Mouse (Mus musculus) ES-E14 (cell line): ENCODE measurements around the gene Gm11099. TPM values are rescaled to one million over a fixed set of nuclear protein-coding genes. Genes with fewer than 3 reads are reported as not detected.

ENCODE experiments used
- DNase-seq: peaks from one replicate; pipeline ENCODE4 v3.0.0-alpha.2; 2013; ENCODE audit warnings: low read depth, low spot score
- H3K27ac ChIP-seq: 2 replicates; pipeline ENCODE4 v1.5.1; 2012; ENCODE audit warnings: low read depth, mild to moderate bottlenecking, low read length, moderate library complexity, mixed read lengths; ENCODE audit not compliant: poor library complexity, insufficient read depth, severe bottlenecking
- H3K36me3 ChIP-seq: 2 replicates; pipeline ENCODE4 v1.6.1; 2012; ENCODE audit warnings: mild to moderate bottlenecking, low read length, moderate library complexity, mixed read lengths; ENCODE audit not compliant: control insufficient read depth, poor library complexity, insufficient read depth, severe bottlenecking
- H3K4me1 ChIP-seq, 2 experiments: fragments of 150-350 bp in 1 of 2; sonication (generic) in 1 of 2; 2 replicates each; pipeline ENCODE4 v1.6.1; 2012; ENCODE audit warnings: low read length in 2 of 2, mild to moderate bottlenecking in 1 of 2, mixed read lengths in 1 of 2; ENCODE audit not compliant: control insufficient read depth in 2 of 2, insufficient read depth in 2 of 2, poor library complexity in 1 of 2
- H3K4me3 ChIP-seq, 2 experiments: fragments of 150-350 bp in 1 of 2; sonication (generic) in 1 of 2; 2 replicates each; pipeline ENCODE4 v1.5.1; 2012; ENCODE audit warnings: low read length in 2 of 2, low read depth in 1 of 2, mild to moderate bottlenecking in 1 of 2, mixed read lengths in 1 of 2; ENCODE audit not compliant: insufficient read depth in 1 of 2, poor library complexity in 1 of 2, severe bottlenecking in 1 of 2
- H3K9ac ChIP-seq: 2 replicates; pipeline ENCODE4 v1.6.1; 2012; ENCODE audit warnings: low read depth, mild to moderate bottlenecking, low read length, mixed read lengths; ENCODE audit not compliant: poor library complexity, insufficient read depth, severe bottlenecking
- H3K9me3 ChIP-seq: fragments of 150-350 bp; sonication (generic); 2 replicates; pipeline ENCODE4 v1.6.1; 2012; ENCODE audit warnings: low read depth, mild to moderate bottlenecking, low read length; ENCODE audit not compliant: control insufficient read depth, insufficient read depth
- CHD2 ChIP-seq: IDR thresholded peaks from 2 replicates; pipeline ENCODE4 v1.6.1; 2014; ENCODE audit warnings: mild to moderate bottlenecking, low read depth, low read length, inconsistent platforms
- HCFC1 ChIP-seq: IDR thresholded peaks from 2 replicates; pipeline ENCODE4 v1.6.1; 2012; ENCODE audit warnings: low read length, inconsistent platforms, borderline replicate concordance; ENCODE audit not compliant: insufficient read depth
- MAFK ChIP-seq: IDR thresholded peaks from 2 replicates; pipeline ENCODE4 v1.6.1; 2014; ENCODE audit warnings: mild to moderate bottlenecking, low read depth, low read length, inconsistent platforms; ENCODE audit not compliant: insufficient read depth
- ZC3H11A ChIP-seq: IDR thresholded peaks from 2 replicates; pipeline ENCODE4 v1.6.1; 2012; ENCODE audit warnings: low read depth, mild to moderate bottlenecking, inconsistent platforms, low read length, borderline replicate concordance
- ZNF384 ChIP-seq: IDR thresholded peaks from 2 replicates; pipeline ENCODE4 v1.6.1; 2012; ENCODE audit warnings: low read depth, low read length, inconsistent platforms
- in situ Hi-C, 2 experiments: fragments of 600-800 bp; cut with MboI; formaldehyde crosslinking; loops; one replicate each; pipeline ENCODE4 v1.15.1; 2025; ENCODE audit warnings: low sequenced_read_pairs in 2 of 2, inconsistent platforms in 1 of 2; ENCODE audit not compliant: unreplicated experiment in 2 of 2
- total RNA-seq: library from RNA; depleted of rRNA; stranded (reverse); fragments of 300-350 nt; gene quantifications from 2 replicates; pipeline ENCODE4 v1.2.3, GENCODE M21; 2012

Gm11099 gene
- total RNA-seq, 1 experiment = not detected

DNA sequence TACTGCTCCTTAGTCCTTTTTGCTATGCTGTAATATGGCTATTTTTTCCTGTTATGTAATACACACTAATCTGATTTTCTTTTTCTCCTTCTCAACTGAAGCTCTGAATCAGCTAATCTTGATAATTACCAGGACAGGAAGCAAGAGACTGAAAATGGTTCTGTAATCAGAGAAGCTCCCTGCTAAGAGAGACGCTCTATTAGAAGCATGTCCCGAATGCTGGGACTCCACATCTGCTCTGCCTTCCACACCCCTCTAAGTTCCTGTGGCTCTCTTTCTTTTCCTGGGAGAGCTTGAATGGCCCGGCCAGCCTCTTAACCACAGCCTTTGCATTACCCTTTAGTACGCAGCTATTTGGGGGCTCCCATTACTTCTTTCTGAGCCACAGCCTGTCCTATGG, 45.8 kb downstream of the Gm11099 start:
- H3K27ac ChIP-seq = no peak overlapping the region
- H3K4me1 ChIP-seq = no peaks in the 10 kb centered on the region
- H3K36me3 ChIP-seq = no peaks in the 10 kb centered on the region
- in situ Hi-C loops = no loop called here
- DNase-seq = no peak
- no peak for TF ChIP-seq CHD2
- no peak for TF ChIP-seq HCFC1
- TF ChIP-seq ZNF384 = no peak
- no peak for TF ChIP-seq ZC3H11A
- TF ChIP-seq MAFK = no peak
- H3K4me3 ChIP-seq = no peak overlapping the region
- no peaks in the 10 kb centered on the region for H3K9me3 ChIP-seq
- no peak overlapping the region for H3K9ac ChIP-seq

DNA sequence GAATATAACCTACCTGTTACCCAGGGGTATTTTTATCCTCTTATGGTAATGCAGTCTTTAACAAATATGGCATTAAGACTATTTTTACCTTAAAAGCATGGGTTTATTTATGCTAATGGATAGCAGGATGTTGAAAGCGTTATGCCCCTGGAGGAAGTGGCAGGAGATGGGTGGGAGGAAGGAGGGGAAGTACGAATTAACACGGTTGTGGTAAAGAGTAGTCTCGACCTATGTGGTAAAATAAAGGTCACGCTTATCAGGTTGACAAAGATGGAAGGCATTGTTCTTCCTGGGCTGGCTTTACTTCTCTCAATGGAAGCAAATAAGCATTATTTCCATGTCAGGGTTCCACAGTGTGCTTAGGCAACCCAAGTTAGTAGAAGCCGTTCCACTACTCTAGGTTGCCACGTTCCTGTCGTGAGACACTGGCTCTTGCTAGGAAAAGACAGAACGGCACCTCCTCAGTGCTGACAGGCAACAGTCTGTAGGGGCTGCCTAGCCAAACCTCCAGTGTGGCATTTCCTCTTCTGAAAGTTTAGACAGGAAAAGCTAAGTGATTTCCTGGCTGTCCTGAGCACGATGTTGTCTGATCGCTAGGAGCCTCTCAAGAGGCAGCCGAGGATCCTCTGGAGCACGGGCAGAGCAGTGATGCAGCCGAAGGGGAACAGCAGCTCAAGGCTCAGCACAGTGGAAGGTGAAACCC, 47.7 kb downstream of the Gm11099 start:
- Histone ChIP-seq H3K4me3 (no peak overlapping the region), H3K4me1 (no peaks in the 10 kb centered on the region), H3K9ac (no peak overlapping the region), H3K27ac (no peak overlapping the region), H3K36me3 (no peaks in the 10 kb centered on the region), H3K9me3 (no peaks in the 10 kb centered on the region)
- no peak for TF ChIP-seq ZC3H11A
- TF ChIP-seq CHD2 = no peak
- no peak for TF ChIP-seq MAFK
- no peak for TF ChIP-seq HCFC1
- no peak for TF ChIP-seq ZNF384
- no peak for DNase-seq
- in situ Hi-C loops = no loop called here

DNA sequence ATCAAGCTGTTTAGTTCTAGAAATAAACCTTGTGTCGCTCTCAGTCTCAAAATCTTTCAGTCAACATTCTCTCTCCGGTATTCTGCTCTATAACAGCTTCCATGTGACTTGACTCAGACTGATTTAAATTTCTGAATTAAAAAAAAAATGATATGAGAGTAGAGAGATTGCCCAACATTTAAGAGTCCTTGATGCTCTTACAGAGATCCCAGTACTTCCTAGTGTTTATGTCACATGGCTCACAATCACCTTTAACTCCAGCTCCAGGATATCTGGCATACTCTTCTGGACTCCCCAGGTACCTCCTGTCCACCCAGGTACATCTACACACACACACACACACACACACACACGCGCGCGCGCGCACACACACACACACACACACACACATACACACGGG, 53.1 kb downstream of the Gm11099 start:
- Histone ChIP-seq H3K9ac (no peak overlapping the region), H3K9me3 (no peaks in the 10 kb centered on the region), H3K4me1 (no peaks in the 10 kb centered on the region), H3K4me3 (no peak overlapping the region), H3K27ac (no peak overlapping the region), H3K36me3 (no peaks in the 10 kb centered on the region)
- in situ Hi-C loops = no loop called here
- no peak for DNase-seq
- TF ChIP-seq ZC3H11A (no peak), HCFC1 (no peak), CHD2 (no peak), MAFK (no peak), ZNF384 (no peak)

DNA sequence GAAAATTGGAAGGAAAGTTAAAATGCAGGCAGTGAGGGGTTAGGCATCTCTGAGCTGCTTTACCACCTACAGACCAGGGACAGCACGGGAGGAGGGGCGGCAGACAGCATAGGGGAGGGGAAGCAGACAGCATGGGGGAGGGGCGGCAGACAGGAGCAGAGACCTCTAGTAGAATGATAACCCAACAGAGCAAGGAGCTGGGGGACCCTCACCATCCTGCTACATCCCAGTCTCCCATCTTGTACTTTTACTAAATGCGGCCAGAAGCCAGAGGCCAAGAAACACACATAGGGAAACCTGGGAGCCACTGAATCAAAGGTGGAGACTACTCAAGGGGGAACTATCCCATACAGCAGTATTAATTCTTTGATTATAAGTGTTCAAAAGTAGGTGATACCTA, 59.1 kb downstream of the Gm11099 start:
- no peaks in the 10 kb centered on the region for H3K9me3 ChIP-seq
- no peak overlapping the region for H3K27ac ChIP-seq
- no peaks in the 10 kb centered on the region for H3K36me3 ChIP-seq
- no peaks in the 10 kb centered on the region for H3K4me1 ChIP-seq
- no peak overlapping the region for H3K9ac ChIP-seq
- DNase-seq = no peak
- in situ Hi-C loops = no loop called here
- H3K4me3 ChIP-seq = no peak overlapping the region
- TF ChIP-seq ZNF384 (no peak), CHD2 (no peak), MAFK (no peak), HCFC1 (no peak), ZC3H11A (no peak)

DNA sequence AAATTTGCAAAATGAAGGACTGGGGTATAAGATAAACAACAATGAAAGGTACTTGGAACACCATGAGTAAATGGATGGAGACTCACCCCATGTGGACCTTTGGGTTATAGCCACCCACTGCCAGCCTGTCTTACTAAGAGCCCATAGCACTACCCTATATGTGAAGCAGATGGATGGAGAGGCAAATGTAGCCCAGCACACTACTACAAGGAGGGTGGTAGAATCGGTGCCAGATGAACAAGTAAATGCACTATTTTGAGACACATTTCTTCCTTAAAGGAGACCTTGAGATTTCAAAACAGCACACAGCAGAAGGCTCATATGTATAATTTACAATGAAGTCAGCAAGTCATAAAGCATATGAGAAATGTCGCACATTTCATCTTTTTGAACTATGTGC, 66.3 kb downstream of the Gm11099 start:
- Histone ChIP-seq H3K4me1 (no peaks in the 10 kb centered on the region), H3K27ac (no peak overlapping the region), H3K4me3 (no peak overlapping the region), H3K9me3 (no peaks in the 10 kb centered on the region), H3K9ac (no peak overlapping the region), H3K36me3 (no peaks in the 10 kb centered on the region)
- DNase-seq = no peak
- in situ Hi-C loops = no loop called here
- TF ChIP-seq ZNF384 = no peak
- no peak for TF ChIP-seq MAFK
- no peak for TF ChIP-seq ZC3H11A
- no peak for TF ChIP-seq HCFC1
- TF ChIP-seq CHD2 = no peak
